Mouse (Mus musculus) adrenal gland, postnatal 14 days (tissue): ENCODE data around the gene Ttc1. TPM values are rescaled to one million over a fixed set of nuclear protein-coding genes. Genes with fewer than 3 reads are reported as not detected.

Experiments used
- DNase-seq: peaks from one replicate; pipeline ENCODE4 v3.0.0; 2021; ENCODE audit warnings: mixed read lengths
- long read RNA-seq, 2 experiments: library from polyadenylated mRNA; stranded (forward); transcript quantifications; one replicate each; pipeline ENCODE4 v2.0.0; 2021
- total RNA-seq: library from RNA; stranded (reverse); gene quantifications from 2 replicates; pipeline ENCODE4 v1.2.3, GENCODE M21; 2021

Ttc1 gene
- 51.2 and 55.8 TPM in 2 replicates for total RNA-seq
- long read RNA-seq, experiment 1, transcript Ttc1-201 (8 exons, 1,438 nt) = major isoform, 101 of 106 reads
- long read RNA-seq, experiment 1, partial matches to known transcripts = 3 of 106 reads
- long read RNA-seq, experiment 1, other reads (novel, unspliced or antisense) = 2 of 106 reads
- long read RNA-seq, experiment 2, transcript Ttc1-201 (8 exons, 1,438 nt) = major isoform, 66 of 72 reads
- long read RNA-seq, experiment 2, partial matches to known transcripts = 3 of 72 reads
- long read RNA-seq, experiment 2, other reads (novel, unspliced or antisense) = 3 of 72 reads

GRCm38 (mm10) chr11:43747233-43748226 is at the start of gene Ttc1:
TSS of gene Ttc1 (minus strand) at chr11:43748008.
- DNase-seq = peak; percentile 97

GRCm38 (mm10) chr11:43795992-43796391 is 48.2 kb upstream of the Ttc1 start:
- no peak for DNase-seq

- peak; percentile 8 for DNase-seq
Observed at GRCm38 (mm10) chr11:43790446-43790845, 42.6 kb upstream of the Ttc1 start.

- peak; percentile 88 for DNase-seq
Observed at GRCm38 (mm10) chr11:43783772-43784171, 36.0 kb upstream of the Ttc1 start.

GRCm38 (mm10) chr11:43783106-43783505 is 35.3 kb upstream of the Ttc1 start:
- no peak for DNase-seq

GRCm38 (mm10) chr11:43779551-43779950 is 31.7 kb upstream of the Ttc1 start:
- DNase-seq = no peak

GRCm38 (mm10) chr11:43776324-43776694 is 28.5 kb upstream of the Ttc1 start:
- no peak for DNase-seq

- peak; percentile 35 for DNase-seq
Observed at GRCm38 (mm10) chr11:43775469-43776323, 27.9 kb upstream of the Ttc1 start.

GRCm38 (mm10) chr11:43773725-43774124 is 25.9 kb upstream of the Ttc1 start:
- DNase-seq = peak; percentile 11

GRCm38 (mm10) chr11:43770110-43770509 is 22.3 kb upstream of the Ttc1 start:
- no peak for DNase-seq

- DNase-seq = no peak
Observed at GRCm38 (mm10) chr11:43767749-43768148, 19.9 kb upstream of the Ttc1 start.

GRCm38 (mm10) chr11:43766922-43767648 is 19.3 kb upstream of the Ttc1 start:
- DNase-seq = peak; percentile 84

GRCm38 (mm10) chr11:43758436-43758835 is 10.6 kb upstream of the Ttc1 start:
- peak; percentile 40 for DNase-seq

GRCm38 (mm10) chr11:43755411-43755810 is 7.6 kb upstream of the Ttc1 start:
- DNase-seq = no peak

- DNase-seq = no peak
Observed at GRCm38 (mm10) chr11:43754568-43754967, 6.8 kb upstream of the Ttc1 start.

GRCm38 (mm10) chr11:43751542-43751941 is 3.7 kb upstream of the Ttc1 start:
- DNase-seq = no peak

- DNase-seq = no peak
Observed at GRCm38 (mm10) chr11:43728737-43729301, 19.0 kb downstream of the Ttc1 start.

- no peak for DNase-seq
Observed at GRCm38 (mm10) chr11:43727796-43728195, 20.0 kb downstream of the Ttc1 start.

- no peak for DNase-seq
Observed at GRCm38 (mm10) chr11:43723411-43723810, 24.4 kb downstream of the Ttc1 start.

- no peak for DNase-seq
Observed at GRCm38 (mm10) chr11:43712178-43712577, 35.6 kb downstream of the Ttc1 start.

GRCm38 (mm10) chr11:43708409-43708808 is 39.4 kb downstream of the Ttc1 start:
- DNase-seq = no peak
